Mouse (Mus musculus) neural tube, embryonic 14.5 days (tissue): ENCODE results near the gene Ankib1. TPM values are rescaled to one million over a fixed set of nuclear protein-coding genes. Genes with fewer than 3 reads are reported as not detected.

ENCODE experiments used
- ATAC-seq: fragments of 200-750 bp; cut with Nextera tagmentation; 2 replicates; pipeline ENCODE4 v1.8.0; 2017; ENCODE audit warnings: low read depth, mild to moderate bottlenecking, moderate TSS enrichment, moderate library complexity
- H3K27ac ChIP-seq: fragments of 300-500 bp; sonication (generic); 2 replicates; pipeline ENCODE4 v1.5.1; 2014; ENCODE audit warnings: low read depth, mild to moderate bottlenecking, control low read depth, low read length, moderate library complexity, mixed read lengths
- H3K27me3 ChIP-seq: fragments of 300-500 bp; sonication (generic); 2 replicates; pipeline ENCODE4 v1.6.1; 2014; ENCODE audit warnings: low read length; ENCODE audit not compliant: control insufficient read depth, insufficient read depth
- H3K36me3 ChIP-seq: fragments of 300-500 bp; sonication (generic); 2 replicates; pipeline ENCODE4 v1.6.1; 2014; ENCODE audit warnings: low read length, mixed read lengths; ENCODE audit not compliant: control insufficient read depth, insufficient read depth
- H3K4me1 ChIP-seq: fragments of 300-500 bp; sonication (generic); 2 replicates; pipeline ENCODE4 v1.6.1; 2014; ENCODE audit warnings: low read length; ENCODE audit not compliant: control insufficient read depth, insufficient read depth
- H3K4me2 ChIP-seq: fragments of 300-500 bp; sonication (generic); 2 replicates; pipeline ENCODE4 v1.6.1; 2014; ENCODE audit warnings: mild to moderate bottlenecking, low read depth, low read length, control low read depth
- H3K4me3 ChIP-seq: fragments of 300-500 bp; sonication (generic); 2 replicates; pipeline ENCODE4 v1.5.1; 2014; ENCODE audit warnings: low read depth, low read length, control low read depth, mixed read lengths
- H3K9ac ChIP-seq: fragments of 300-500 bp; sonication (generic); replicated peaks from 2 replicates; pipeline ENCODE4 v1.6.1; 2014; ENCODE audit warnings: low read depth, mild to moderate bottlenecking, control low read depth, low read length, mixed read lengths
- H3K9me3 ChIP-seq: fragments of 300-500 bp; sonication (generic); 2 replicates; pipeline ENCODE4 v1.6.1; 2016; ENCODE audit warnings: low read length; ENCODE audit not compliant: control insufficient read depth
- WGBS: fragments of 180-500 bp; shearing (Covaris S2); extraction: QIAGEN DNeasy Blood & Tissue Kit; methylation state at CpG from one replicate; pipeline ENCODE4 v1.1.7; 2014; 5-methylcytosine and 5-hydroxymethylcytosine counted together
- polyA plus RNA-seq: library from polyadenylated mRNA; unstranded; fragments of >200 nt; fragmentation: Nextera tagmentation; extraction: Ambion mirVana; gene quantifications from 2 replicates; pipeline ENCODE4 v1.2.1, GENCODE M21; 2014

Ankib1 gene
- polyA plus RNA-seq, 1 experiment from 2014 or later, result 24.4 TPM

DNA sequence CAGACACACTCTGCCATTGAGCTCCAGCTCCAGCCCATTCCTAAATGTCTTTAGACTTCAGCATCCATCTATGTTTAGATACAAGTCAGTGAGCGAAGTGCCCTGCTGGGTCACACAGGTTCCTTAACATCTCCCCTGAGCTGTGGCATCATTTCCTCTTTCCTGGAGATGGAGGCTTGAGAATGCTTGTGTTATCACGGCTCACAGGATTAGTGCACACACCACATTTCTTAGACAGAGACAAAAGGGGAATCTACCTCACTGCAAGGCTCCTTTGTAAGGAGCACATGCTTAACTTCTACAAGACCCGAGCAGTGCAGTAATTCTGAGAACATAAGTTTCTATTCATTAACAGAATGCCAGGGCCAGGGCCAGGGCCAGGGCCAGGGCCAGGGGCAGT is 106.7 kb downstream of the Ankib1 start:
- no peak overlapping the region for H3K27ac ChIP-seq
- no peak for ATAC-seq
- H3K36me3 ChIP-seq, result peaks cover 31% of the 10 kb centered on the region
- no peaks in the 10 kb centered on the region for H3K4me1 ChIP-seq
- H3K9ac ChIP-seq, result no peak overlapping the region
- no peaks in the 10 kb centered on the region for H3K9me3 ChIP-seq
- H3K4me3 ChIP-seq, result no peak overlapping the region
- H3K27me3 ChIP-seq, result no peaks in the 10 kb centered on the region
- no peak overlapping the region for H3K4me2 ChIP-seq
- 87% methylated on average over 3 of the region's 3 CpGs for WGBS

DNA sequence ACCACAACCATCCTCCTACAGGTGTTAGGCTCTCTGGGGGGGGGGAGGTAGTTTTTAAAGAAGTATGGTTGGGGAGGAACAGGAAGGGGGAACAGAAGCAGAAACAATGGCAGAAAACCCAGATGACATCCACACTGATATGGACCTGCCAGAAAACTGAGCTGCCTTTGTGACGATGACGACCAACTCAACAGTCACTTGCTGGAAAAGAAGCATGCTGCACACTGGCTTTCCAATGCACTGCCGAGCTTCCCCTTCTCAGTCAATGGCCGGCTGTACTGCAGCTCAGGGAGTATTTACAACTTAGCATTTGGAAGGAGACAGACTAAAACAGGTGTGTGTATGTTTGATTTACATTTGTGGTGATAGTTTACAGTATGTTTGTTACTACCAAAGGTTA is 107.5 kb downstream of the Ankib1 start:
- no peak overlapping the region for H3K4me2 ChIP-seq
- no peak overlapping the region for H3K9ac ChIP-seq
- peaks cover 31% of the 10 kb centered on the region for H3K36me3 ChIP-seq
- no peaks in the 10 kb centered on the region for H3K9me3 ChIP-seq
- no peaks in the 10 kb centered on the region for H3K4me1 ChIP-seq
- ATAC-seq, result no peak
- H3K27ac ChIP-seq, result no peak overlapping the region
- no peaks in the 10 kb centered on the region for H3K27me3 ChIP-seq
- no peak overlapping the region for H3K4me3 ChIP-seq
- 89% methylated on average over 4 of the region's 4 CpGs for WGBS

DNA sequence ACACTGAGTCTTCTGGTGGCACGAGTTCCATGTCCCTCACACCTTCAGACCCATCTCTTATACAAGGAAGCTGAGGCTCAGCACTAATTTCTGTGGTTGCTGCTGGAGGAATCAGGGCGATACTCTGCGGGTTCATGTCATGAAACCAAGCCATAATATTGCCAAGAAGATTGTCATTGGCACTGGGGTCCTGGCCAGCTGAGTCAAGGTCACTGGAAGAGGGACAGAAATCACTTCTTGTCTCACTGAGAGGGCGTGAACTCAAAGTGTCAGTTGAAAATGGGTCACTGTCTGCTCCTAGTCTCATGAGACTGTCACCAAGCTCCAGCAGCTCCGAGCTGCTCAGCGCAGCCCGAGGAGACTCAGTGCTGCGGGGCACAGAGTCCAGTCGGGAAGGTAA is 109.8 kb downstream of the Ankib1 start:
- H3K27ac ChIP-seq, result no peak overlapping the region
- no peaks in the 10 kb centered on the region for H3K27me3 ChIP-seq
- no peak overlapping the region for H3K4me3 ChIP-seq
- no peaks in the 10 kb centered on the region for H3K9me3 ChIP-seq
- no peak for ATAC-seq
- peaks cover 42% of the 10 kb centered on the region for H3K36me3 ChIP-seq
- H3K4me2 ChIP-seq, result no peak overlapping the region
- H3K4me1 ChIP-seq, result no peaks in the 10 kb centered on the region
- no peak overlapping the region for H3K9ac ChIP-seq
- WGBS, result 96% methylated on average over 9 of the region's 9 CpGs

DNA sequence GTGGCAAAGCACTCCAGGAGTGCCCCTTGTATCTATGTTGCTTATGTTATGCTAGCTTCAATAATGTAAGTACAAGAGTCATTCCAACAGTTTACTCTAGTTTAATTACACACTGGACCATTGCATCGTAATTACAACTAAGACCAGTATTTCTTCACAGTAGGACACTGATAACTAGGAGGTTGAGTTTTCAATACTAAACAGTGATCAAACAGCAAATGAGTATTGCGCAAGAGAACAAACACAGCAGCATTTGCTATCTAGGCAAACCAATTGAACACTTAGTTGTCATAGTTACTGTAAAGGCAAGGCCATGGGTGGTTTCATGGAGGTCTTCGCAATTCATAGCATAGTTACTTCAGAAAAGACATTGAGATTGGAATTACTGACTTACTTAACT is 111.4 kb downstream of the Ankib1 start:
- no peaks in the 10 kb centered on the region for H3K27me3 ChIP-seq
- H3K36me3 ChIP-seq, result peaks cover 41% of the 10 kb centered on the region
- WGBS, result 92% methylated on average over 3 of the region's 3 CpGs
- H3K4me1 ChIP-seq, result no peaks in the 10 kb centered on the region
- no peak overlapping the region for H3K4me2 ChIP-seq
- ATAC-seq, result no peak
- H3K4me3 ChIP-seq, result no peak overlapping the region
- H3K27ac ChIP-seq, result no peak overlapping the region
- H3K9ac ChIP-seq, result no peak overlapping the region
- H3K9me3 ChIP-seq, result no peaks in the 10 kb centered on the region

DNA sequence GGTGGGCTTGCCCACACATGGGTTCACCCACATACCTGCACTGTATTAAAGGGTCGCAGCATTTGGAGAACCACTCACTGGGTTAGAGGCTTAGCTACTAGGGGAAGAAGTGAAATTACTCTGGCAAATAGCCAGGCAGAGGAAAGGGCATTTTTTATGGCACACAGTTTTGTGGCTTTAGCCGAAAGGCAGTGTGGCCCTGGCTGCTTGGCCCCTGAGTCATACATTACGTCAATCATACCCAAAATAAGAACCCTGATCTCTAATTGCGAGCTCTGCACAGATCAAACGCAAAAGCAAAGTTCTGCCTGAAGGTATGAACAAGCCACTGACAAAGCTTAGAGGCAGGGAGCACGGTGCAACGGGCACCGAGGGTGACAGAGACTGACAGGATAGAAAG is 114.4 kb downstream of the Ankib1 start:
- H3K4me2 ChIP-seq, result no peak overlapping the region
- 94% methylated on average over 8 of the region's 8 CpGs for WGBS
- H3K9ac ChIP-seq, result no peak overlapping the region
- no peak overlapping the region for H3K27ac ChIP-seq
- no peaks in the 10 kb centered on the region for H3K9me3 ChIP-seq
- H3K4me3 ChIP-seq, result no peak overlapping the region
- H3K27me3 ChIP-seq, result no peaks in the 10 kb centered on the region
- no peak for ATAC-seq
- peaks cover 27% of the 10 kb centered on the region for H3K36me3 ChIP-seq
- H3K4me1 ChIP-seq, result no peaks in the 10 kb centered on the region

DNA sequence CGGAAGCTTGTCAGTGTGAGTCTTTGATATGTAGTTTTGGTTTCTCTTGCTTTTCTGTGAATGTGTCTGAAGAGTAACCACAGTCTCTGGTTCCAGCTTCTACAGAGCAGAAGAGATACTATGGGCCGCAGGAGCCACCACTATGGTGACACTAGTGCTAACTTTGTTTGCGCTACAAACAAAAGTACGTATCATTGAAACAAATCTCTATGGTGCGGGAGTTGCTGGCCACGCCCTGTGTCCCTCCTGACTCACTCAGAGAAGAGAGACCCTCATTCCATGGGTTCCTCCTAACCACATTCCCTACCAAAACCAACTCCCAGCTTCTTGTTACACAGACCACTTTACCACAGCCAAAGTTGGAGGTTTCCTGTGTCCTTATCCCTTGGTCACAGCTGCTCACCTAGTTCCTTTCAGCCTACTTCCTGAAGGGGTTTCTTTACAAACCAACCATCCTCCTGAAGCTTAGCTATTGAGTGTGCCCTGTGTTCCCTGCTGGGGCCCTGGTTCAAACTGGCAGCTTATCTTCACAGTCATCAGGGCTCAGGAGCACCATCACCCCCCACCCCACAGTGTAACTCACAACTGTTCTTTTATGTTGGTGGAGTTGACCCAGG is 132.7 kb downstream of the Ankib1 start:
- Histone ChIP-seq H3K27ac (no peak overlapping the region), H3K4me2 (no peak overlapping the region), H3K27me3 (no peaks in the 10 kb centered on the region), H3K9me3 (no peaks in the 10 kb centered on the region), H3K4me3 (no peak overlapping the region), H3K9ac (no peak overlapping the region), H3K4me1 (no peaks in the 10 kb centered on the region), H3K36me3 (no peaks in the 10 kb centered on the region)
- 93% methylated on average over 6 of the region's 6 CpGs for WGBS
- no peak for ATAC-seq

DNA sequence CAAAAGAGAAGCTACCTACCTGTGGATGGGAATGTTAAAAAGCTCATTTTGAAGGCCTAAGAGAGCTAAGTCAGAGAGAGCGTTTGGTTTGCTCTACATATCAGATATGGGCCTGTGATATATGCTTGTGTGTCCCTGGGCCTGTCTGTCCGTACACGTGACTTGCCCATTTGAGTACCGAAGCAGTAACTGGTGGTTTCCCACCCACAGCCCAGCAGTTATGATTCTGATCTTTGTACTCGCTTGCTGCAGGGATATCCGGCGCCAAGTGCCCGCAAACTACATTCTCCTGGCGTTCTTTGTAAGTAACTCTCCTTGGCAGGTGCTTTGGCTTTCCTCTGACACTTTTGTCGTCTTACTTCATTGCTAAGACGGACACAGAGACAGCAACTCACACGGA is 136.1 kb downstream of the Ankib1 start:
- 92% methylated on average over 12 of the region's 12 CpGs for WGBS
- H3K4me2 ChIP-seq, result no peak overlapping the region
- no peaks in the 10 kb centered on the region for H3K36me3 ChIP-seq
- no peak overlapping the region for H3K4me3 ChIP-seq
- ATAC-seq, result no peak
- no peak overlapping the region for H3K9ac ChIP-seq
- no peaks in the 10 kb centered on the region for H3K9me3 ChIP-seq
- H3K4me1 ChIP-seq, result no peaks in the 10 kb centered on the region
- H3K27me3 ChIP-seq, result no peaks in the 10 kb centered on the region
- H3K27ac ChIP-seq, result no peak overlapping the region

DNA sequence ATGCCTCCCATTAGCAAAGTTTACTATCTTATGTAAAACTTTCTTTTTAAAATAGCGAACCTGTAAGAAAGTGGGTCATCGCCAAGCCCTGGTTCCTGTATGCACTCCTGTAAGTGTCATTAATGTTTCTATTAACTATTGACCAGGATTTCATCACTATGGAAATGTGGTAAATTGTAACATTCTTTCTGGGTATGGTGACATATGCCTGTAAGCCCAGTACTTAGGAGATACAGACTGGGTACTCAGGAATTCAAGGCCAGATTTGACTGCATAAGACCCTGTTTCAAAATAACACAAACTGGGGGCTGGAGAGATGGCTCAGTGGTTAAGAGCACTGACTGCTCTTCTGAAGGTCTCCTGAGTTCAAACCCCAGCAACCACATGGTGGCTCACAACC is 137.5 kb downstream of the Ankib1 start:
- no peaks in the 10 kb centered on the region for H3K4me1 ChIP-seq
- H3K27me3 ChIP-seq, result no peaks in the 10 kb centered on the region
- H3K27ac ChIP-seq, result no peak overlapping the region
- ATAC-seq, result no peak
- WGBS, result 94% methylated on average over 2 of the region's 2 CpGs
- H3K9me3 ChIP-seq, result no peaks in the 10 kb centered on the region
- H3K36me3 ChIP-seq, result no peaks in the 10 kb centered on the region
- H3K4me3 ChIP-seq, result no peak overlapping the region
- no peak overlapping the region for H3K9ac ChIP-seq
- no peak overlapping the region for H3K4me2 ChIP-seq

DNA sequence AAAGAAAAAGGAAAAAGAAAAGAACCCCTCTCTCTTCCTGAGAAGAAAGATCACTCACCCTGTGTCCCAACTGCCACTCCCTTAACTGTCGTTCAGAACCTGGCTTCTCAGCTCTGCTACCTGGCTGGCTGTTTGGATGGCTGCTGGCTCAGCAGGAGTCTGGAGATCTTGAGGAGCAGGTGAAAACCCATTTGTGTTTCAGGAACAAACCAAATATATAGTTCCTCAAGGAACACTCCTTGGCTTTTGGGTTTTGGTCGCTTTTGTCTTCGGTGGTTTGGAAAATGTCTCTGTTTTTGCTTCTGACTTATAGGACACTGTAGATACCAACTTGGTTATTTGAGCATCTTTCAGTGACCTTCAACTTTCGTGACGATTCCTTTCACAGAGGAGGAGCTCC is 145.6 kb downstream of the Ankib1 start, which contains the start of gene Gatad1:
Gene Gatad1, minus strand, starts transcription at position 101 of the 400 bp plus-strand sequence.
- WGBS, result 80% methylated on average over 5 of the region's 5 CpGs
- H3K27ac ChIP-seq, result no peak within 1 kb of the TSS

More for the DNA sequence above, 145.6 kb downstream of the Ankib1 start, which contains the start of gene Gatad1:
- Histone ChIP-seq H3K27me3 (no peaks in the 10 kb centered on the region), H3K4me3 (no peak within 1 kb of the TSS), H3K9ac (no peak within 1 kb of the TSS), H3K36me3 (no peaks in the 10 kb centered on the region), H3K4me2 (no peak within 1 kb of the TSS), H3K9me3 (no peaks in the 10 kb centered on the region), H3K4me1 (no peaks in the 10 kb centered on the region)
- no peak for ATAC-seq
